Mouse (Mus musculus) heart, embryonic 15.5 days (tissue): Measurements from ENCODE around the gene Rps12. TPM values are rescaled to one million over a fixed set of nuclear protein-coding genes. Genes with fewer than 3 reads are reported as not detected.

Source experiments
- ATAC-seq: fragments of 200-750 bp; cut with Nextera tagmentation; replicated peaks from 2 replicates; pipeline ENCODE4 v1.8.0; 2017; ENCODE audit warnings: low read depth, moderate TSS enrichment; ENCODE audit not compliant: insufficient number of reproducible peaks, insufficient read depth, low FRiP score
- H3K27ac ChIP-seq: fragments of 300-500 bp; sonication (generic); 2 replicates; pipeline ENCODE4 v1.5.1; 2015; ENCODE audit warnings: mild to moderate bottlenecking, inconsistent platforms
- H3K27me3 ChIP-seq: fragments of 300-500 bp; sonication (generic); 2 replicates; pipeline ENCODE4 v1.6.1; 2015; ENCODE audit warnings: inconsistent platforms
- H3K36me3 ChIP-seq: fragments of 300-500 bp; sonication (generic); 2 replicates; pipeline ENCODE4 v1.6.1; 2015; ENCODE audit warnings: mild to moderate bottlenecking, inconsistent platforms
- H3K4me1 ChIP-seq: fragments of 300-500 bp; sonication (generic); replicated peaks from 2 replicates; pipeline ENCODE4 v1.6.1; 2015; ENCODE audit warnings: inconsistent platforms
- H3K4me2 ChIP-seq: fragments of 300-500 bp; sonication (generic); 2 replicates; pipeline ENCODE4 v1.6.1; 2015; ENCODE audit warnings: inconsistent platforms, mild to moderate bottlenecking, moderate library complexity
- H3K4me3 ChIP-seq: fragments of 300-500 bp; sonication (generic); 2 replicates; pipeline ENCODE4 v1.5.1; 2015; ENCODE audit warnings: mild to moderate bottlenecking, inconsistent platforms
- H3K9ac ChIP-seq: fragments of 300-500 bp; sonication (generic); 2 replicates; pipeline ENCODE4 v1.6.1; 2015; ENCODE audit warnings: mild to moderate bottlenecking, inconsistent platforms
- H3K9me3 ChIP-seq: fragments of 300-500 bp; sonication (generic); replicated peaks from 2 replicates; pipeline ENCODE4 v1.6.1; 2016; ENCODE audit warnings: inconsistent platforms
- WGBS: fragments of 180-500 bp; shearing (Covaris S2); methylation state at CpG from one replicate; pipeline ENCODE4 v1.1.7; 2015; ENCODE audit warnings: mixed read lengths; 5-methylcytosine and 5-hydroxymethylcytosine counted together
- polyA plus RNA-seq: library from polyadenylated mRNA; unstranded; fragments of >200 nt; fragmentation: Nextera tagmentation; extraction: Ambion mirVana; gene quantifications from 2 replicates; pipeline ENCODE4 v1.2.1, GENCODE M21; 2015

The Rps12 gene
- polyA plus RNA-seq = 89.3 and 90.3 TPM in 2 replicates

DNA sequence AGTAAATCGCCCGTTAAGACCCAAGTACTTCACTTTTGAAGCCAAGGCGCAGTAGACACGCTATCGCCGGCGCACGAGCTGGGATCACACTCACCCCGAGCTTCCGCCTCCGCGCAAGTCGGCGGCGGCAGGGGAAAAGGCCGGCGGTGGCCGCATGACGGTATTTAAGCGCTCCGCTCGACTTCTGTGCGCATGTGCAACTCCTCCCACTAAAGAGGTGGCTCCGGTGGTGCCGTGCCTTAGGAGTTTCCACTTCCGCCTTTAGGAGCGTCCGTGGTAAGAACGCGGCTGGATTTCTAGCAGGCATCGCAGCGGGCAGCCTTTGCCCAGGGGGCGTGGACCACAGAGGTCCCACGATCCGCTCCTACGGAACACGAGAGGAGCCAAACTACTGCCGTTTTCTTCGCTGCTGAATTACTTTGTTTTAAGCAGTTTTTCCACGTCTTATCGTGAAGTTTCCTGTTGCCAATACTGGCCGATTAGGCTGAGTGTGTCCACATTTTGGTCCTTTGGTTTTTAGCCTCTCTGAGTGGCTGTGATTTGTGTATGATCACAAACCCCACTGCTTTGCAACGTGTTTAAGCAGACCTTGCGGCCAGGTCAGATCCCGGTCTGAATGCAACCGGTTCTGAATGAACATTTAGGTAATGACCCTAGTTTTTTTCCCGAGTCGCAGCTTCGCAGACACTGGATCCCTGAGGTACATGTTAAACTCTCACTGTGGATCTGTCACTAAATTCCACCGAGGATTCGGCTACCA lies at the start of gene Rps12:
Rps12 (minus strand) TSS at position 214 of the 760 bp plus-strand sequence.
- Histone ChIP-seq H3K9me3 (no peaks in the 10 kb centered on the region), H3K4me3 (peak within 1 kb of the TSS; percentile 96), H3K27me3 (no peaks in the 10 kb centered on the region), H3K4me1 (peaks cover 32% of the 10 kb centered on the region), H3K27ac (peak within 1 kb of the TSS; percentile 85), H3K4me2 (peak within 1 kb of the TSS; percentile 76), H3K36me3 (peaks cover 27% of the 10 kb centered on the region), H3K9ac (peak within 1 kb of the TSS; percentile 98)
- under 1% methylated on average over 51 of the region's 51 CpGs for WGBS
- peak; percentile 97 for ATAC-seq

DNA sequence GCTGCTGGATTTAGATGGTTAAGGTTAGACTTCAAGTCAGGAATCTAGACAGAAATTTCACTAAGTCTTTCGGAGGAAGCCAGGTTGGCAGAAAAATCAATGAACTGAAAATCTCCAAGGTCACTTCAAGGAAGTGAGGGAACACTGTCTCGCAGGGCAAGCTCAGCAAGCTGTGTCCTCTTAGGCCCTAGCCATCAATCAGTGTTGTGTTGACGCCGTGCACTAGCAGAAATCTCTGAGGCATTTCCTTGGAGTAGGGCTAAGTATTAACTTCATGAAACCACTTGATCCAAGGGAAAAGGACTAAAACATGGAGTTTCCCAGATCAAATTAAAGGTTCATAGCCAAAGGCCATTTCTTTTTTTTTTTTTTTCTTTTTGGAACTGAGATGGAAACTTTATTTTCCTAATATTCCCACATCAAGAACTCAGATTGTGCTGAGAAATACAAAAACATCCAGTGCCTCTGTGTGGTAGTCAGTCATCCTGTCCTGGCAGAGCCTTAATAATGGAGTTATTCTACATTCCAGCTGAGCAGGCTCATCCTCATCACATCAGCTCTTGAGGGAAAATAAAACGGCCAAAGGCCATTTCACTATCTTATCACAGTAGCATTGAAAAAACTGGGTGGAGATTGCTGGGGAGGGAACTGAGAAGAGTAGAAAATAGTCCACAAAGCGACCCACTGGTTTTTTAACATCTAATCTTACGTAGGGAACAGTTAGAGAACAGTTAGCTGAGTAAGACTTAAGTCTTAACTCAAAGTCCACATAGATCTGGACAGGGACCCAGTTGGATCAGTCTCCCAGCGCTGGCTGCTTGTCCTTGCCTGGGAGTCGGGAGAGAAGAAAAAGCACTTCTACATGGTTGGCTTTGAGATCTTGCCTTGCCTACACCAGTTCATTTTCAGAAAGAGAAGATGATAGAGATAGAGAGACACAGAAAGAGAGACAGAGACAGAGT lies 49.2 kb upstream of the Rps12 start:
- WGBS = 52% methylated on average over 9 of the region's 9 CpGs
- Histone ChIP-seq H3K9me3 (no peaks in the 10 kb centered on the region; the same call in 1 of the 2 replicates), H3K36me3 (no peaks in the 10 kb centered on the region), H3K4me3 (no peak overlapping the region), H3K9ac (no peak overlapping the region), H3K27ac (no peak overlapping the region), H3K4me2 (no peak overlapping the region), H3K4me1 (no peaks in the 10 kb centered on the region), H3K27me3 (no peaks in the 10 kb centered on the region)
- no peak for ATAC-seq

- no peak overlapping the region for H3K4me2 ChIP-seq
- ATAC-seq = no peak
- peaks cover 37% of the 10 kb centered on the region for H3K36me3 ChIP-seq
These were observed 39.4 kb upstream of the Rps12 start for GRCm38 (mm10) chr10:23826516-23826915.

GRCm38 (mm10) chr10:23816241-23816640 lies 29.2 kb upstream of the Rps12 start:
- no peak for ATAC-seq
- Histone ChIP-seq H3K36me3 (peaks cover 10% of the 10 kb centered on the region; the same call in 1 of the 2 replicates), H3K4me2 (no peak overlapping the region), H3K27me3 (no peaks in the 10 kb centered on the region), H3K4me3 (no peak overlapping the region), H3K9me3 (no peaks in the 10 kb centered on the region), H3K27ac (no peak overlapping the region), H3K4me1 (no peaks in the 10 kb centered on the region), H3K9ac (no peak overlapping the region)
- WGBS = 65% methylated on average over 7 of the region's 7 CpGs

More at GRCm38 (mm10) chr10:23826516-23826915, 39.4 kb upstream of the Rps12 start:
- H3K27me3 ChIP-seq = no peaks in the 10 kb centered on the region
- no peak overlapping the region for H3K4me3 ChIP-seq
- no peaks in the 10 kb centered on the region for H3K9me3 ChIP-seq
- 84% methylated on average over 7 of the region's 7 CpGs for WGBS
- H3K4me1 ChIP-seq = no peaks in the 10 kb centered on the region
- no peak overlapping the region for H3K27ac ChIP-seq
- H3K9ac ChIP-seq = no peak overlapping the region

GRCm38 (mm10) chr10:23815168-23815567 lies 28.1 kb upstream of the Rps12 start:
- no peaks in the 10 kb centered on the region for H3K9me3 ChIP-seq
- ATAC-seq = no peak
- WGBS = 45% methylated on average over 1 of the region's 1 CpGs

DNA sequence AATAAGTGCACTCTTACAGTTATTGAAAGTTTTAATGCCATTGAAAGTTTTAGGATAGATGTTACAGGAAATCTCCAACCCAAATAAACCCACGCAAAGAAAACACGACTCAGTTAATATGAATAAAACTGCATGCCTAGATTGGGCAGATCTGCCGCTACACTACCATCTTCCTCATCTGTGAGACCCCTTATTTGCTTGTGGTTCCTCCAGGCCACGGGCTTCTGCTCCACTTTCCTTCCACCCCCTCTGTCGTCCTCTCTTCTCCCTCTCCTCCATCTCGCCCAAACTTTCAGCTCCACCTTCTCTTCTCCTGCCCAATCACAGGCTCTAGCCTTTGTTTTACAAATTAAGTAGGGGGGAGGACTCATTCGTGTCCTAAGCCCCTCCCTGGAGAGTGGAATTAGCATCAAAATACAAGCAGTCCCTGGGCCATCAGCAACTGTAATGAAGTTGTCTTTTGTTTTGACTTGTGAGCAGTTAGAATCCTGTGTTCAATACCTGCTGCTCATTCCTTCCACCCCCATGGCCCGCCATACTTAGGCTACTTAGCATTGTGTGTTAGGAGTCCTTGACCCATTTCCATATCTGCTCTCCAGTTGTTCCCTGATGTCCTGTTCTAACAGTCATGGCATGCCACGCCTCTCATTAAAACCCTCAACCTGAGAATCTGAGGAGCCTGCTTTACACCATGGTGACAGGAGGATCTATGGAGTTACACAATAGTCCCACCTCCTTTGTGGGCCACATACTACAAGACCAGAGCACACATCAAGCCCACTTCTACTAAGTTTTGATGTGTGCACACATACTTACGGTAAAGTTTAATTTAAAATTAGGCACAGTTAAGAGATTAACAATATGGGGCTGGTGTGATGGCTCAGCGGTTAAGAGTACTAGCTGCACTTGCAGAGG lies 26.0 kb upstream of the Rps12 start:
- no peaks in the 10 kb centered on the region for H3K4me1 ChIP-seq
- no peak overlapping the region for H3K27ac ChIP-seq
- H3K4me2 ChIP-seq = no peak overlapping the region
- H3K27me3 ChIP-seq = no peaks in the 10 kb centered on the region
- peaks cover 4% of the 10 kb centered on the region; the same call in 1 of the 2 replicates for H3K36me3 ChIP-seq
- ATAC-seq = no peak
- no peak overlapping the region for H3K9ac ChIP-seq
- no peaks in the 10 kb centered on the region for H3K9me3 ChIP-seq
- no peak overlapping the region for H3K4me3 ChIP-seq
- WGBS = 65% methylated on average over 11 of the region's 11 CpGs

More at GRCm38 (mm10) chr10:23815168-23815567, 28.1 kb upstream of the Rps12 start:
- no peaks in the 10 kb centered on the region for H3K27me3 ChIP-seq
- H3K4me2 ChIP-seq = no peak overlapping the region
- no peak overlapping the region for H3K27ac ChIP-seq
- no peaks in the 10 kb centered on the region for H3K4me1 ChIP-seq
- no peak overlapping the region for H3K9ac ChIP-seq
- H3K36me3 ChIP-seq = peaks cover 10% of the 10 kb centered on the region; the same call in 1 of the 2 replicates
- H3K4me3 ChIP-seq = no peak overlapping the region

GRCm38 (mm10) chr10:23812438-23812759 lies 25.3 kb upstream of the Rps12 start:
- Histone ChIP-seq H3K36me3 (peaks cover 4% of the 10 kb centered on the region; the same call in 1 of the 2 replicates), H3K27me3 (no peaks in the 10 kb centered on the region), H3K27ac (no peak overlapping the region), H3K9me3 (no peaks in the 10 kb centered on the region), H3K4me2 (no peak overlapping the region), H3K4me3 (no peak overlapping the region), H3K4me1 (no peaks in the 10 kb centered on the region), H3K9ac (no peak overlapping the region)
- no peak for ATAC-seq

DNA sequence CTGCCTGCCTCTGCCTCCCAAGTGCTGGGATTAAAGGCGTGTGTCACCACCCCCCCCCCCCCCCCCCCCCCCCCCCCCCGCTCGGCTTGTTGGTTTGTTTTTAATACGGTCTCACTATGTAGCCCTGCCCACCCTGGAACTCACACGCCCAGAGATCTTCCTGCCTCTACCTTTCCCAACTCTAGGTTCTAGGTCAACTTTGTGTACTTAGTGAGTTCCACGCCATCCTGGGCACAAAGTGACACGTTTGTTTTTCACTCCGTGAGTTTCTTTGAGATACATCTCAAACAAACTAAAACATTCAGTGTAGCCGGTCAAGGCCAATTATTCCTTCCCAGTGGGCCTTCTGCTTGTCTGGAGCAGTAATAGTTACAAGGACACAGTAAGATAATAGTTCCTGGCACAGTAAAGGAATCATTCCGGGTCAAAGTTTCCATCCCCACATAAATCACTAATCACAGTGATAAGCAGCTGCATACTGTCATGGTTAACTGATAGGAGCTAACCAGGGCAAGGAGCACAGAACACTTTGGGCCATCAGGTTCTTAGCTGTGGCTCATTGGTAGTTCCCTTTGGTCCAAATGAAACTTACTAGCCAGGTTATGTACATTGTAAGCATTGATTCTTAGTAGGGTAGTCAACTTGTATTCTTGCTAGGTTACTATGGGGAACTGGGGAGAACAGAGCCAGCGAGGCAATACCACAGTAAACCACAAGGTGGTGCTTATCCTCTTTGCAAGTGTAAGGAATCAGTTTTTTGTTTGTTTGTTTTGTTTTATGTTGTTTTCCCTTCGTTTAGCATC lies 24.8 kb upstream of the Rps12 start:
- ATAC-seq = no peak
- Histone ChIP-seq H3K4me1 (no peaks in the 10 kb centered on the region), H3K27ac (no peak overlapping the region), H3K4me3 (no peak overlapping the region), H3K4me2 (no peak overlapping the region), H3K9ac (no peak overlapping the region), H3K27me3 (no peaks in the 10 kb centered on the region), H3K9me3 (no peaks in the 10 kb centered on the region), H3K36me3 (peaks cover 4% of the 10 kb centered on the region; the same call in 1 of the 2 replicates)
- WGBS = 60% methylated on average over 8 of the region's 12 CpGs

GRCm38 (mm10) chr10:23806201-23806600 lies 19.1 kb upstream of the Rps12 start:
- H3K4me3 ChIP-seq = no peak overlapping the region
- peaks cover 18% of the 10 kb centered on the region; the same call in 1 of the 2 replicates for H3K36me3 ChIP-seq
- 53% methylated on average over 4 of the region's 4 CpGs for WGBS
- no peak overlapping the region for H3K27ac ChIP-seq
- no peak overlapping the region for H3K4me2 ChIP-seq
- no peaks in the 10 kb centered on the region for H3K27me3 ChIP-seq
- H3K9me3 ChIP-seq = no peaks in the 10 kb centered on the region
- no peak for ATAC-seq
- no peaks in the 10 kb centered on the region for H3K4me1 ChIP-seq
- H3K9ac ChIP-seq = no peak overlapping the region

DNA sequence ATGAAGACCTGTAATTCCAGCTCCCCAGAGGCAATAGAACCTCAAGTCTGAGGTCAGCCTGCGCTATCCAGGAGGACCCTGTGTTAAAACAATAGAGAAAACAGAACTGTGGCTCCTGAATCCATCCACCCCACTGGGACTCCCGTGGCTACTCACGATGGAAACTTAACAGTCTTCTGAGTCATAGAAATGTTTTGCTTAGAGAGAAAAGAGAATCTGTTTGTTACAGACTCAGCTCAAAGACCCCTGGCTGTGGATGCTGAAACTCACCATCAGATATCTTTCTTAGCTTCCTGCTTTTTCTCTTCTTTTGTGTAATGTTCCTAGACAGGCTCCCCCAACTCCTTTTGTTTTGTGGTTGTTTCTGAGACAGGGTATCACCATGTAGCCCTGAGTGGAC lies 17.6 kb upstream of the Rps12 start:
- Histone ChIP-seq H3K9ac (no peak overlapping the region), H3K27me3 (no peaks in the 10 kb centered on the region), H3K4me3 (no peak overlapping the region), H3K4me1 (no peaks in the 10 kb centered on the region), H3K36me3 (peaks cover 22% of the 10 kb centered on the region; the same call in 1 of the 2 replicates), H3K9me3 (no peaks in the 10 kb centered on the region), H3K27ac (no peak overlapping the region), H3K4me2 (no peak overlapping the region)
- ATAC-seq = no peak
- 77% methylated on average over 3 of the region's 3 CpGs for WGBS
